Mouse (Mus musculus): ENCODE data around the gene Ptbp2. TPM values are rescaled to one million over a fixed set of nuclear protein-coding genes. Genes with fewer than 3 reads are reported as not detected.

Gene Ptbp2
- 14.7 and 16.5 TPM in 2 replicates for polyA plus RNA-seq (2012; ENCODE audit: insufficient read depth, insufficient read length, missing spikeins)

DNA sequence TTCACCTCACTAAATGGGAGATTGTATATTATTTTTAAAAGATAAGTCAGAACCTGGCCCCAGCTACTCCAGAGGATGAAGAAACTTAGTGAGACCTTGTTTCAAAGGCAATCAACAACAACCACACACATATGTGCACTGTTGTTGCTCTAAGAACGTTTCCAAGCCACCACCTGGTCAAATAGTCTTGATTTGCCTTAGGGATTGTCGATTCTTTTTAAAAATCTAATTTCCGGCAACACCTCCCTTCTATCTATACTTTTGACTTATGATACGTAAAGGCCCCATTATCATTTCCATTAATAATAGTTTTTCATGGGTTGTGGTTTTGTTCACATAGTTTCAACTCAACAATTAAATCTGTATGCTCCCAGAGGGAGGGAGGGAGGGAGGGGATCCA lies at the start of gene Ptbp2:
Gene Ptbp2 (minus strand): TSS at position 101 of the 400 bp plus-strand sequence.
- Histone ChIP-seq H3K4me3 (ENCODE audit: insufficient read depth, low read depth, low read length) (peak within 1 kb of the TSS; percentile 82), H3K4me1 (ENCODE audit: control insufficient read depth, insufficient read depth, insufficient read length, low read length) (peaks cover 7% of the 10 kb centered on the region), H3K27ac (replicated peaks; ENCODE audit: low read depth, low read length) (no peak within 1 kb of the TSS)

GRCm38 (mm10) chr3:119814678-119815077 lies 30.4 kb upstream of the Ptbp2 start:
- Histone ChIP-seq H3K4me3 (ENCODE audit: insufficient read depth, low read depth, low read length) (no peak overlapping the region), H3K4me1 (ENCODE audit: control insufficient read depth, insufficient read depth, insufficient read length, low read length) (no peaks in the 10 kb centered on the region), H3K27ac (replicated peaks; ENCODE audit: low read depth, low read length) (no peak overlapping the region)

- Histone ChIP-seq H3K4me1 (ENCODE audit: control insufficient read depth, insufficient read depth, insufficient read length, low read length) (no peaks in the 10 kb centered on the region), H3K4me3 (ENCODE audit: insufficient read depth, low read depth, low read length) (no peak overlapping the region), H3K27ac (replicated peaks; ENCODE audit: low read depth, low read length) (no peak overlapping the region)
These were observed 21.9 kb upstream of the Ptbp2 start for GRCm38 (mm10) chr3:119806123-119806522.

DNA sequence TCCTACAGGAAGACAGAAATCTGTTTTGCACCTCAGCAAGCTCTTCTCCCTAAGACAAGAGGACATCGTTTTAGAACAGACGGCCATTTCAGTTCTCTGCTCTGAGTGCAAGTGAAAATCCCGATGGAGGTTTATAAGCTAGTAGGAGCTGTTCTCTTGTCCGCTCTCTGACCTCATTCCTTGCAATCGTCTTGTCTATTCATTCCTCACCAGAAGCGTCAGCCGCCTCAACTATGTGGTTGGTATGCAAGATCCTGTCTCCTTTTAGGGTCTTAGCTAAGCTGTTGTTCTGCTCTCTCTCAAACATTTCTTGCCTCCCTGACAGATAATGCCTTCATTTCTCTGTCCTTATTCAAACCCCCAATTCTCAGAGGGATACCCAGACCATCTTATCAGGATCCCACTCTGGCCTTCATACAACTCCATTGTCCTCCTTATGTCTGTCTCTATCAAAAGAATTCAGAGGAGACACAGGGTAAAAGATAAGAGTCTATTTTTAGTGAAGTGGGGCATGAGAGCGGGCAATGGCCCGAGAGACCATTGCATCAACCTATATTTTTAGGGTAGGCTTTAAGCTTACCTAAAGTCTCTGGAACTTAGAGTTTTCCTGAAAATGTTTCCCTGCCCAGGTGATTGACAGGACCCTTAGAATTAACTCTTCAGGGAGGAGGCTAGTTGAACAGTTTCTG lies 10.6 kb upstream of the Ptbp2 start:
- H3K27ac ChIP-seq (replicated peaks; ENCODE audit: low read depth, low read length), result no peak overlapping the region
- no peaks in the 10 kb centered on the region for H3K4me1 ChIP-seq (ENCODE audit: control insufficient read depth, insufficient read depth, insufficient read length, low read length)
- H3K4me3 ChIP-seq (ENCODE audit: insufficient read depth, low read depth, low read length), result no peak overlapping the region

DNA sequence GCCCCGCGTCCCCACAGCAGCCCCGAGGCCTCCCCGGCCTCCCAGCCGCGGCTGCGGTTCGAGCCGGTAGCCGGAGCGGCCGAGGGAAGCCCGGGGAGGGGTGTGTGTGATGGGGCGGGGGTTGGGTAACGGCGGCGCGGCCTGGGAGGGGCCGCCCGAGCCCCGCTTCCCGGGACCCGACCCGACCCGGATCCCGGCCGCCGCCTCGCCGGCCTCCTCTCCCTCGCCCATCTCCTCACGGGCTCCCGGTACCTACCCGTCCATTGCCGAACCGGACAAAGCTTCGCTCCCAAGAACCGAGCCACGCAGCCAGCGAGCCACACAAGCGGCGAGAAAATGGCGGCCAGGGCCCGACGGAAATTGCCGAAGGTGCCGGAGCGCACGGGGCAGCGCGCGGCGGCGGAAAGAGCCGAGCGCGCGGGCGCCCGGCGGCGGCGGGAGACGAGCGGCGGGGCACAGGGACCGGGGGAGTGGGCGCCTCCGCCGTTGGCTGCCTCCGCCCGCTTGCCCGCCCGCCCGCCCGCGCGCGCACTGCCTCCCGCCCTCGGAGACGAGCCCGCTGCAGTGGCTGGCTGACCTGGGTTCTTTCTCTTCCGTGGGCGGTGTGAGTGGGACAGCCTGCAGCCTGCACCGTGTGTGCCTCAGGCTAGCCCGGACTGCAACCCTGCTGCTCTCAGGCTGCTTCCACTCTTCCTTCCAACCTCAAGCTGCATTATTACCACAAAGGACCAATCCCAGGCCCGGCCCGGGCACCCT lies 1.1 kb downstream of the Ptbp2 start:
- H3K27ac ChIP-seq (replicated peaks; ENCODE audit: low read depth, low read length), result peak overlapping the region; percentile 85
- H3K4me3 ChIP-seq (ENCODE audit: insufficient read depth, low read depth, low read length), result peak overlapping the region; percentile 82
- peaks cover 13% of the 10 kb centered on the region for H3K4me1 ChIP-seq (ENCODE audit: control insufficient read depth, insufficient read depth, insufficient read length, low read length)

DNA sequence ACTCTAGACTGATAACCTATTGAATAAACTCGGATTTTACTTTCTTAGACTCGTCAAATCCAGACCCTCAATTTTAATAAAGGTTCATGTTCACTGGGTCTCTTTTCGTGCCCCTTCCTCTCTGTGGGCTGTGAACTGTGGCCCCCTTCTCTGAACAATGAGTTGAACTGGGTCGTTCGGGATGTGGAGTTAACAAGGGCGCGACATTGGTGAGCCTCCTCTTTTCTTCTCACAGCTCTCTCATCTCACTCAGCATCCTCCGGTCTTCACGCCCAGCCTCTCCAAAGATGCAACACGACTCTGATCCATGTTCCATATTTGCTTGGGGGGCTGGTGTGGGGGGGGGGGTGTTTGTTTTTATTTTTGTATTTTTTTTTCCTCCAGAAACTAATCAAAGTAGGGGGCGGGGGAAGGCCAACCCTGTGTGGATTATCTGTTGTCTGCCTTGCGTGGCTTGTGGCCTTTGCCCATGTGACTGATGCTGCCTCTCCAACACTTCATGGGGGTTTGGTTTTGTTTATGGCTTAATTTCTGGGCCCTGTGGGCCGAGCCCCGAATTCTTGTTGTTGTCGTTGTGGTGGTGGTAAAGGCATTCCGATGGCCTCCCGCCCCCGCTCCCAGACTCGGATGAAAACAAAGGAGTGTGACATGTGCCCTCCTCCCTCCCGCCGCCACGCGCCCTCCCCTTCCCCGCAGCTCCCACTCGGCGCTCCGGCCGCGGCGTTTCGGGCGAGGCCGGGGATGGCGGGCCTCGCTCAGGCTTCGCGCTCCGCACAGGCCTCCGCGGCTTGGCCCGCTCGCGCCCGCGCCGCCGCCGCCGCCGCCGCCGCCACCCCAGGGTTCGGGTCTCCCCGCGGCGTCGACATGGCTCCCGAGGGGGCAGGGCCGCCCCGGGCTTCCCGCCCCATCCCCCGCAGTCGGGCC lies 2.0 kb downstream of the Ptbp2 start:
- Histone ChIP-seq H3K4me1 (ENCODE audit: control insufficient read depth, insufficient read depth, insufficient read length, low read length) (peaks cover 14% of the 10 kb centered on the region), H3K4me3 (ENCODE audit: insufficient read depth, low read depth, low read length) (peak overlapping the region; percentile 82), H3K27ac (replicated peaks; ENCODE audit: low read depth, low read length) (peak overlapping the region; percentile 46)

GRCm38 (mm10) chr3:119780876-119781275 lies 3.4 kb downstream of the Ptbp2 start:
- Histone ChIP-seq H3K27ac (replicated peaks; ENCODE audit: low read depth, low read length) (no peak overlapping the region), H3K4me3 (ENCODE audit: insufficient read depth, low read depth, low read length) (no peak overlapping the region)

DNA sequence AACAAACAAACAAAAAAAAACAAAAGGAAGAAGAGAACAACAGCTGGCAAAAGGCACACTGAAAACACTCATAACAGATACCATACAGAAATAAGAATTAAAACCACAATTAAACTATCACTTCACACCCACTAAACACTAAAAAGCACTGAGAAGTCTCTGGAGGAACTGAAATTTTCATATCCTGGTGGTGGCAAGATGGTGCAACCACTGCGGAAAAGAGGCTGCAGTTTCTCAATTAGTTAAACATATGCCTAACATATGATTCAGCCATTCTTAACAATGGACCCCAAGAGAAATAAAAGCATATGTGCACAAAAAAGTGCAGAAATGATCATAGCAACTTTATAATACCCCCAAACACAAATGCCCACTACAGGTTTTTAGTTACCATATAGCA lies 5.0 kb downstream of the Ptbp2 start:
- Histone ChIP-seq H3K4me3 (ENCODE audit: insufficient read depth, low read depth, low read length) (no peak overlapping the region), H3K4me1 (ENCODE audit: control insufficient read depth, insufficient read depth, insufficient read length, low read length) (peaks cover 16% of the 10 kb centered on the region), H3K27ac (replicated peaks; ENCODE audit: low read depth, low read length) (no peak overlapping the region)

More at GRCm38 (mm10) chr3:119780876-119781275, 3.4 kb downstream of the Ptbp2 start:
- peaks cover 15% of the 10 kb centered on the region for H3K4me1 ChIP-seq (ENCODE audit: control insufficient read depth, insufficient read depth, insufficient read length, low read length)

- Histone ChIP-seq H3K4me3 (ENCODE audit: insufficient read depth, low read depth, low read length) (no peak overlapping the region), H3K4me1 (ENCODE audit: control insufficient read depth, insufficient read depth, insufficient read length, low read length) (peaks cover 16% of the 10 kb centered on the region), H3K27ac (replicated peaks; ENCODE audit: low read depth, low read length) (no peak overlapping the region)
These were observed 5.8 kb downstream of the Ptbp2 start for GRCm38 (mm10) chr3:119778431-119778830.

DNA sequence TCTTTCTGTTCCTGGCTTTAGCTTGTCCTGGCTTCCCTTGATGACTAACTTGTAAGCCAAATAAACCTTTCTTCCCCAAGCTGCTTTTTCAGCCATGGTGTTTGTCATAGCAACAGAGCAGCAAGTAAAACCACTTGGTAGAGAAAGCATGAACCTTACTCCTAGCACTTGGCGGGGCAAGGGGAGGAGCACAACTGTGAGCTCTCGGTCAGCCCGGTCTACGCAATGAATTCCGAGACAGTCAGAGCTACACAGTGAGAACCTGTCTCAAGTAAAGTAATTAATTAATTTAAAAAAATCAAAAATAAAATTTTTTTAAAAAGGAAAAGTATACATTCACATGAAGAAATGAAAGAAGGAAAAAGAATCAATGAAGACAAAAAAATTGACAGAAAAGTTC lies 8.1 kb downstream of the Ptbp2 start:
- Histone ChIP-seq H3K4me3 (ENCODE audit: insufficient read depth, low read depth, low read length) (no peak overlapping the region), H3K27ac (replicated peaks; ENCODE audit: low read depth, low read length) (no peak overlapping the region), H3K4me1 (ENCODE audit: control insufficient read depth, insufficient read depth, insufficient read length, low read length) (peaks cover 16% of the 10 kb centered on the region)

- H3K4me3 ChIP-seq (ENCODE audit: insufficient read depth, low read depth, low read length), result no peak overlapping the region
- H3K4me1 ChIP-seq (ENCODE audit: control insufficient read depth, insufficient read depth, insufficient read length, low read length), result peaks cover 5% of the 10 kb centered on the region
- H3K27ac ChIP-seq (replicated peaks; ENCODE audit: low read depth, low read length), result no peak overlapping the region
These were observed 11.5 kb downstream of the Ptbp2 start for GRCm38 (mm10) chr3:119772789-119773188.

DNA sequence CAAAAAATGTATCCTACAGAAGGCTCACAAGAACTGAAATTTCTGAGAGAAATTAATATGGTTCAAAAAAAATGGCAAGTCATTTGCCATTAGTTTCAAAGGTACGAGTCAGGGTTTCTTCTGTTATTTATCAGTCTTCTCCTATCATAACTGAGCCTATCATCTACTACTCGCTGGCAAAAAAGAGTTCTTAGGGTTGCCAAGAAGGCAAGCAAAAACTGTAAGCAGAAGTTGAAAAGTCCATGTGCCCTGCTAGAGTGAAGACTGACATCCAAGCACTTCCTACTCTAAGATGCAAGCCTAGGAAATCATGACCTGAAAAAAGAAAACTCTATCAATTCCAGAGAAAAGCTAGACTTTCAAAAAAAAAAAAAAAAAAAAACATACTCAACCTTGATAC lies 20.5 kb downstream of the Ptbp2 start:
- no peaks in the 10 kb centered on the region; the same call in 1 of the 2 replicates for H3K4me1 ChIP-seq (ENCODE audit: control insufficient read depth, insufficient read depth, insufficient read length, low read length)
- no peak overlapping the region for H3K4me3 ChIP-seq (ENCODE audit: insufficient read depth, low read depth, low read length)
- H3K27ac ChIP-seq (replicated peaks; ENCODE audit: low read depth, low read length), result no peak overlapping the region

- H3K27ac ChIP-seq (replicated peaks; ENCODE audit: low read depth, low read length), result no peak overlapping the region
- no peaks in the 10 kb centered on the region; the same call in 1 of the 2 replicates for H3K4me1 ChIP-seq (ENCODE audit: control insufficient read depth, insufficient read depth, insufficient read length, low read length)
- no peak overlapping the region for H3K4me3 ChIP-seq (ENCODE audit: insufficient read depth, low read depth, low read length)
These were observed 22.5 kb downstream of the Ptbp2 start for GRCm38 (mm10) chr3:119761732-119762131.

- Histone ChIP-seq H3K4me1 (ENCODE audit: control insufficient read depth, insufficient read depth, insufficient read length, low read length) (peaks cover 4% of the 10 kb centered on the region; the same call in 1 of the 2 replicates), H3K4me3 (ENCODE audit: insufficient read depth, low read depth, low read length) (no peak overlapping the region), H3K27ac (replicated peaks; ENCODE audit: low read depth, low read length) (no peak overlapping the region)
These were observed 30.5 kb downstream of the Ptbp2 start for GRCm38 (mm10) chr3:119753791-119754190.

Measured in brown adipose tissue, adult 24 weeks (tissue).